Mouse (Mus musculus) lung, adult 2 months (tissue): Measurements from ENCODE around the gene Nudcd2.

Experiments used
- CTCF ChIP-seq: fragments of 200-500 bp; IDR thresholded peaks from 2 replicates; pipeline ENCODE4 v1.5.1; 2011; ENCODE audit warnings: mild to moderate bottlenecking, low read length, control low read depth; ENCODE audit not compliant: insufficient read depth
- POLR2A ChIP-seq: fragments of 200-500 bp; IDR thresholded peaks from 2 replicates; pipeline ENCODE4 v1.6.1; 2011; ENCODE audit warnings: low read depth, mild to moderate bottlenecking, control low read depth, low read length, borderline replicate concordance; ENCODE audit errors: extremely low read depth

DNA sequence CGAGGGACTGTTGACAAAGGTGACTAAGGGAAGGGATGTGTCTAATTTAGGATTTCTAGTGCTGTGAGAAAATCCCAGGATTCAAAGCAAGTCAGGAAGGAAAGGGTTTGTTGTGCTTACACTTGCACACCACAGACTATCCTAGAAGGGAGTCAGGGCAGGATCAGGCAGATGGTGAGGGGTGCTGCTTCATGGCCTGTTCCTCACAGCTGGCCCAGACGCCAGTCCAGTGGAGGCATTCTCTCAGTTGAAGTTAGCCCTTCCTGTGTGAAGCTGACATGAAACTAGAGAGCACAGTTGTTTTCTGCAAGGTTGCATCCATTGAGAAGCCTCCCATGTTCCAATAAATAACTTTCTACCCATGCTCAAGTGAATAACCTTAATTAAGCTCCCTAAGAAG is 14.2 kb downstream of the Nudcd2 start:
- TF ChIP-seq CTCF (no peak), POLR2A (no peak)
